Mouse (Mus musculus) megakaryocyte-erythroid progenitor cell, adult 5 weeks (primary cell): ENCODE data around the gene Vmn1r72. TPM values are rescaled to one million over a fixed set of nuclear protein-coding genes. Genes with fewer than 3 reads are reported as not detected.

Experiments
- polyA plus RNA-seq: library from polyadenylated mRNA; stranded (reverse); fragments of >175 nt; gene quantifications from 2 replicates; pipeline ENCODE4 v1.2.3, GENCODE M21; 2012

Vmn1r72 gene
- polyA plus RNA-seq: not detected in 2 replicates

GRCm38 (mm10) chr7:11680047-11680446 lies at the start of gene Vmn1r72:
Gene Vmn1r72, minus strand, starts transcription at chr7:11680147.

Other genes starting within 250 kb of the Vmn1r72 start
- not detected in 2 replicates for gene Zscan4-ps2, start 165.8 kb downstream of the Vmn1r72 start, polyA plus RNA-seq
- not detected in 2 replicates for gene Zscan4-ps3, start 70.8 kb downstream of the Vmn1r72 start, polyA plus RNA-seq
- not detected in 2 replicates for gene Vmn1r73, start 50.1 kb upstream of the Vmn1r72 start, polyA plus RNA-seq
- not detected in 2 replicates for gene Vmn1r74, start 153.8 kb upstream of the Vmn1r72 start, polyA plus RNA-seq
- not detected in 2 replicates for gene Vmn1r75, start 194.5 kb upstream of the Vmn1r72 start, polyA plus RNA-seq